Mouse (Mus musculus) embryonic fibroblast, embryonic 13.5 days (primary cell): ENCODE measurements around the gene Pign. TPM values are rescaled to one million over a fixed set of nuclear protein-coding genes. Genes with fewer than 3 reads are reported as not detected.

Source experiments
- H3K27ac ChIP-seq: 2 replicates; pipeline ENCODE4 v1.5.1; 2012; ENCODE audit warnings: low read length, control low read depth, inconsistent platforms; ENCODE audit not compliant: insufficient read depth
- H3K4me1 ChIP-seq: 2 replicates; pipeline ENCODE4 v1.6.1; 2011; ENCODE audit warnings: low read length; ENCODE audit not compliant: control insufficient read depth, insufficient read depth
- H3K4me3 ChIP-seq: 2 replicates; pipeline ENCODE4 v1.5.1; 2011; ENCODE audit warnings: mild to moderate bottlenecking, control low read depth, low read length; ENCODE audit not compliant: insufficient read depth
- CTCF ChIP-seq: IDR thresholded peaks from 2 replicates; pipeline ENCODE4 v1.5.1; 2011; ENCODE audit warnings: mild to moderate bottlenecking, control low read depth, low read length, moderate library complexity, borderline replicate concordance; ENCODE audit not compliant: insufficient read depth
- POLR2A ChIP-seq: IDR thresholded peaks from 2 replicates; pipeline ENCODE4 v1.6.1; 2011; ENCODE audit warnings: low read depth, mild to moderate bottlenecking, control low read depth, low read length, moderate library complexity
- polyA plus RNA-seq: library from polyadenylated mRNA; stranded (reverse); fragments of >200 nt; gene quantifications from 2 replicates; pipeline ENCODE4 v1.2.4, GENCODE M21; 2011; ENCODE audit warnings: low read depth; ENCODE audit not compliant: missing spikeins, insufficient read length

Pign gene
- polyA plus RNA-seq, 1 experiment, result 53.2 TPM

DNA sequence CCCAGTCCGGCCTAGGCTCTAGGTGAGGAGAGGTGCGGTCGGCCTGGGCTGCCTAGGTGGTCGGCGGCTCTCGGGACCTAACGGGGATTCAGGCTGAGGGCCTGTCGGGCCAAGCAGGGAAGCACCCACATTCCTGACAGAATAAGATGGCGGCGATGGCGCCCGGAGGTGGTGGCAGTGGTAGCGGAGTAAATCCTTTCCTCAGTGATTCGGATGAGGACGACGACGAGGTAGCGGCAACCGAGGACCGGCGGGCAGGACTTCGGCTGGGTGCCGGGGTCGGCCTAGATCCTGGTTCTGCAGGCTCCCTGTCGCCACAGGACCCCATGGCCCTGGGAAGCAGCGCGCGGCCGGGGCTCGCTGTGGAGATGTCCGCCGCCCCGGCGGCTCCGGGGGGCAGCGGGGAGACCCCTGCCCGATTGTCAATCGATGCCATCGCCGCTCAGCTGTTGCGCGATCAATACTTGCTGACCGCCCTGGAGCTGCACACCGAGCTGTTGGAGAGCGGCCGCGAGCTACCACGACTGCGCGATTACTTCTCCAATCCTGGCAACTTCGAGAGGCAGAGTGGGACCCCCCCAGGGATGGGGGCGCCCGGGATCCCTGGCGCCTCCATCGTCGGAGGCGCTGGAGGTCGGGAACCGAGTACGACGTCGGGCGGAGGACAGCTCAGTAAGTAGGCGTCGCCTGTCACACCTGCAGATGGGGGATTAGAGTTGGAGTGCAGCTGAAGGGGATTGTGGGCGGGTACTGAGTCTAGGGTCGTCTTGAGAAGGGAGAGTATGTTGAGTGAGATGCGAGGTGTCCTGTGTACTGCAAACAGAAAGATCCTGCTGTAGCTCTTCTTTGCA, 710 bp upstream of the Pign start:
- Histone ChIP-seq H3K4me3 (peak overlapping the region; percentile 83), H3K4me1 (peaks cover 3% of the 10 kb centered on the region; the same call in 1 of the 2 replicates), H3K27ac (no peak overlapping the region)
- TF ChIP-seq CTCF (no peak), POLR2A (no peak)

DNA sequence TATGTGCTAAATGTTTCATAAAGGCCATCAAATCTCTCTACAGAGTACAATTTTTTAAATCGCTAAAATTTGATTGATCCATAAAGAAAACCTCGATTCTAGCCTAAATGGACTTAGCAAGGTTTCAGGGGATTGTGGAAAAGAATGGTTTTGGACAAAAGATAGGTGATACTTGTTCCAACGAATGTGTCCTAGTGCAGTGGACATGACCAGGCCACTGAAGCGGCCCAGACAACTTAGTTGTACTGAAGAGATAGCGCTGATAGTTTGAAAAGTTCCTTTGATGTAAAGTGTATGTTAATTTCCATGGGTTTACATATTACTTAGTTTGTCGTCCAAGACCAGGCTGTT, 682 bp downstream of the Pign start:
- peaks cover 3% of the 10 kb centered on the region; the same call in 1 of the 2 replicates for H3K4me1 ChIP-seq
- TF ChIP-seq POLR2A (no peak), CTCF (no peak)
- H3K4me3 ChIP-seq, result peak overlapping the region; percentile 94
- H3K27ac ChIP-seq, result peak overlapping the region; percentile 79

DNA sequence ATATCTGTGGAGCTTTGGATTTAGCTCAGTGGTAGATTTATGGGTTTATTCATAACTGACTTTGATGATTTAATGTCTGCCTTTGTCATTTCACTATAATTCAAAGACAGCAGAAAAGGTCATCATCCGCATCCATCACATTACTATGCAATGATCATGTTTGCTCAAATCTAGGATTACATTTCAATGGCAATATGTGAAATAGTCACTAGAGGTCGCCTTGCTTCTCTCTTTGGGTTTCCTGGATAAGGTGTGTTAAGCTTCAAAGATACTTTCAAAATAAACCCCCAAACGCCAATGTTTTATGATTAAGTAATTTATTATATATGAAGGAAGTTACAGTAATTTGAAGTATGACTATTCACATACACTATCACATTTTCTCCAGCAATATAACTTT, 3.5 kb downstream of the Pign start:
- no peaks in the 10 kb centered on the region for H3K4me1 ChIP-seq
- TF ChIP-seq CTCF (no peak), POLR2A (no peak)
- no peak overlapping the region for H3K4me3 ChIP-seq

GRCm38 (mm10) chr1:105653981-105654380, 9.5 kb downstream of the Pign start:
- no peak overlapping the region for H3K27ac ChIP-seq
- no peak for TF ChIP-seq CTCF
- TF ChIP-seq POLR2A, result no peak
- no peak overlapping the region for H3K4me3 ChIP-seq
- H3K4me1 ChIP-seq, result no peaks in the 10 kb centered on the region

More for the DNA sequence above, 3.5 kb downstream of the Pign start:
- H3K27ac ChIP-seq, result no peak overlapping the region

DNA sequence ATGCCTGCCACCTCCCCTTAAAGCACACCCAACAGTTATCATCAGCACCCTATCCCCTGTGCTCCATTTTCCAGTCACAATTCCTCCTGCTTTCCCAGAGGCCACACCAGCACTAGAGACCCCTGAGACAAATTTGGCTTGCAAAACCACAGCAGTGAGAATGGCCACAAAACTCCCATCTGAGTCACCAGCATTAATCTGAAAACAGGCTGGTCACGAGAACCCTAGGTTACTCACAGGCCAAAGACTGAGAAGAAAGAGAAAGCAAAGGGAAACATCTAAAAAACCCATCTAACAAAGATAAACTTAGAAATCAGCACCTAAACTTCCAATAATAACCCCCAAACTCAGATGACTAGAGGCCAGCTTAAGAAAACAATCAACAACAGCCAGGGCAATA, 12.8 kb downstream of the Pign start:
- TF ChIP-seq CTCF, result no peak
- no peak for TF ChIP-seq POLR2A
- Histone ChIP-seq H3K27ac (no peak overlapping the region), H3K4me3 (no peak overlapping the region), H3K4me1 (no peaks in the 10 kb centered on the region)

DNA sequence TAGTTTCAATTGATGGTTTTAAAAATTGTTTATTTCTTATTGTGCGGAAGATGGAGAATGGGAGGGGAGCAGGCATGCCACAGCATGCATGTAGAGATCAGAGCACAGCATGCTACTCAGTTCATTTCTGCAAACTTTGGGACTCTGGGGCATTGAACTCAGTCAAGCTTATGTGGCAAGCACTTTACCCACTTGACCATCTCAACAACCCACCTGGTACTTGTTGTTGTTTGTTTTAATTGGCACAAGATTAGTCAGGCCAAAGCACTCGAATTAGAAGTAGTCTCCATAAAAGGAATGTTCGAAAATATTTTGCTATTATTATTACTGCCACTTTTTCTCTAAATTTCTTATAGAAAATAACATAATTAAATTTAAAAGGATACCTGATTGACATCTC, 19.4 kb downstream of the Pign start:
- TF ChIP-seq POLR2A (no peak), CTCF (no peak)
- Histone ChIP-seq H3K27ac (no peak overlapping the region), H3K4me1 (no peaks in the 10 kb centered on the region)

DNA sequence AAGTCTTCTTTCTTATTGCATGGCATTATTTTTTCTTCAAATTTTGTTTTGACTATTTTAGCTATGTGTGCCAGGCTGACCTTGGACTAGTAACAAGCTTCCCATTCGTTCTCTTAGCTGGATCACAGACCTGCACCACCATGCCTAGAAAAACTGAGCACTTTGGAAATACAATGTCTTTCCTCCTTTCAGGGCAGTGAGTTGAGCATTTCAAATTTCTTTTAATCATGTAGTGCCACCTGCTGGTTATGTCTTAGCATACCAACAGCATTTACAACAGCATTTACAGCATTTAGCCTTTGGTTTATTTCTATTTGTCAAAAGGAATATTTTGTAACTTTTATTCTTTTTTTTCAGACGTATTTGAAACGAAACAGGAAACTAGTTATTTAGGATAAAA, 33.0 kb downstream of the Pign start:
- H3K4me1 ChIP-seq, result no peaks in the 10 kb centered on the region
- TF ChIP-seq CTCF (no peak), POLR2A (no peak)
- no peak overlapping the region for H3K4me3 ChIP-seq
- no peak overlapping the region for H3K27ac ChIP-seq

More for the DNA sequence above, 19.4 kb downstream of the Pign start:
- no peak overlapping the region for H3K4me3 ChIP-seq

DNA sequence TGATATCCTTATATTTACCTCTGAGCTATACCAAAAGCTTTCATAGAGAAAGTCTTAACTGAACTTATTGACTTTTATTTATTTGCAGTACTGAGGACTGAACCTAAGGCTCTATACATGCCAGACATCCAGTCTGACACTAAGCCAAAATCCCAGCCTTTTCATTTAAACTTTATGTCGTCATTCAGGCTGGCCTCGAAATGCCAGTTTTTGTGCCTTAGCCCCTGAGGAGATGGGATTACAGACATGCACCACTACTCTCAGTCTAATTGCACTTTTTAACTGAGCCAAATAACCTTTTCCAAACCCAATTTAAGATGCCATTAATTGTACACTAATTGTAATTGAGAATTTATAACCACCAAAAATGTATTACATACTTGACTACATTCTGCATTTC, 73.8 kb downstream of the Pign start:
- H3K4me1 ChIP-seq, result no peaks in the 10 kb centered on the region
- H3K4me3 ChIP-seq, result no peak overlapping the region
- H3K27ac ChIP-seq, result no peak overlapping the region
- TF ChIP-seq CTCF, result no peak
- no peak for TF ChIP-seq POLR2A

DNA sequence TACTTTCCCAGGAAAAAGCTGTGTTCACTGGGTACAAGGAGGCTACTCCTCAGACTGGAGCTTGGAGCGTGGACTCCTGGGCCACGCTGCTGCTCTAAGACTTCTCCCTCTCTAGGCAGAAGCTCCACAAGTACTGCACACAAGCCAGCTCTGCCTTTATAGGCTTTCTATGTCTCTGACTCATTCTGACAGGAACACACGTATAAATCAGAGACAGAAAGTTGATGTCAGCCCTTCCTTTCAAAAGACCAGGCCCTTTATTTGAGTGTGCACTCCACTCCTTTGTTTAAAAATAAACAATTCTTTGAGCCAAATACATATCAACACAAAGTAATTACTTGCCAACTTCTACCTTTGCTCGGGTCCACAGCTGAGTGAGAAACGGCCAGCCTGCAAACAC, 74.8 kb downstream of the Pign start:
- TF ChIP-seq CTCF (no peak), POLR2A (no peak)
- Histone ChIP-seq H3K4me3 (no peak overlapping the region), H3K27ac (no peak overlapping the region), H3K4me1 (no peaks in the 10 kb centered on the region)

DNA sequence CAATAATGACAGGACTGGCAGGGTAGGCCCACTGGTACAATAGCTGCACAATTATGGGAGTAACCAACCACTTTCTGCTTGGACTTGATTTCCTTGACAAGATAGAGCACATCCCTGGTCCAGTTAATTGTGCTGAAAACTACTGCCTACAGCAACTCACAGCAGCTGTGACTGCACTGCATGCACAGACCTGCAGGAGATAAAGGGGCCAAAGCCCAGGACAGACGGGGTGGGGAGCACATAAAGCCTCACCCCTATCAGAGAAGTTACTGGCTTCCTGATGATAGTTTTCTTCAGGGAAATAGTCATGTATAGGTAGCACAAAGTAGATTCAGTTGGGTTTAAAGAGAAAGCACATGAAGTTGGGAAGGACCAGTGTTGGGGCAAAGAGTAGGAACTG, 80.7 kb downstream of the Pign start:
- Histone ChIP-seq H3K27ac (no peak overlapping the region), H3K4me3 (no peak overlapping the region), H3K4me1 (no peaks in the 10 kb centered on the region)
- TF ChIP-seq CTCF (no peak), POLR2A (no peak)

DNA sequence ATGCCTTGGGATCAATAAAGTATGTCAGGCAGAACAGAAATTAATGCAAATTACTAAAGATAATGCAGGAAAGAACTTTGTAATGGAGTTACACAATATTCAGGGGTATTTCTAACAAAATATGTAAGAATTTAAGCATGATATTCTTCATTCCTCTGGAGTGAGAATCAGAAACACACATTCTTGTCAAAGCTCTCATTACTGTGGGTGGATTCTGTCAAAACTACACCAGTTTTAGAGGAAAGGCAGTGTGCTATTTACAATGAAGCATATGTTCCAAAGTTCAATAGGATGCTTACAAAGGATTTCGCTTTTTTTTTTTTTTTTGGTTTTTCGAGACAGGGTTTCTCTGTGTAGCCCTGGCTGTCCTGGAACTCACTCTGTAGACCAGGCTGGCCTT, 82.6 kb downstream of the Pign start:
- Histone ChIP-seq H3K4me1 (no peaks in the 10 kb centered on the region), H3K4me3 (no peak overlapping the region), H3K27ac (no peak overlapping the region)
- TF ChIP-seq POLR2A, result no peak
- no peak for TF ChIP-seq CTCF
